Mouse (Mus musculus): Measurements from ENCODE around the gene Klc3. TPM values are rescaled to one million over a fixed set of nuclear protein-coding genes. Genes with fewer than 3 reads are reported as not detected.
A peak's percentile ranks its signal among the peaks of the same experiment; 100 is the strongest.

Gene Klc3
- polyA plus RNA-seq, 1 experiment = 2.0 TPM

DNA sequence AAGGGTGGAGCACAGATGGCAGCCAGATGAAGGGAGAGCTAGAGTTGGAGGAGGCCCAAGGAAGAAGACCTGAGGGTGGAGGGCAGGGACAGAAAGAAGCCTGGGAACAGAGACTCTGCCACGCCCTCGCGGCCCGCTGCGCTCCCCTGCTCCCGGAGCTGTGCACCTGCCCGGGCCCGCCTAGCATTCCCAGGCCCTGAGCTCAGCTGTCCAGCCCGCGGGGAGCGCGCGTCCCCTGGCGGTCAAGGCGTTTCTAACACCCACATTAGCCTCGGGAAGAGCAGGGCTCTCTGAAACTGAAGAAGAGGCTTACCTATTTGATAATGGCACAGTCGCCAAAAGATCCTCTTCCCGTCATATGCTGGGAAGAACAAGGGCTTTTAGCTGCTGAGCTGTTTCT, 40.0 kb downstream of the Klc3 start:
- DNase-seq (ENCODE audit: low read depth, low spot score) = no peak
- 3% methylated on average over 18 of the region's 18 CpGs for WGBS

DNA sequence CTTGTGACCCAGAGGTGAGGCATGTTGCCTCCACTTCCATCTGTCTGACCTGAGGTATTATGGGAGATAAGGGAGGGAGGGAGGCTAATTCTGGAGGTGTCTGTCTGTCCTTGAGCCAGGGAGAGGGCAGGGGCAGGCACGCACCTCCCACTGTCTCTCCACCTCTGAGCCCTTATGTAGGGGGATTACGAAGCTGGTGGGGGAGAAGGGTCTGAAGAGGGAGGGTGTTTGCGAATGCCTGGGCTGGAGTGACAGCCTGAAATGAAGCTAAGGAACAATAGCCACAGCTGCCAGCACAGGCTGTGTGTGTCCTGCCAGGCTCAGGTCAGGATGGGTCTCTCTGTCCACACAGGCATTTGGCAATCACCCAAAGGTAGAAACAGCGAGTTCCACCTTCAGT, 41.6 kb downstream of the Klc3 start:
- WGBS = 52% methylated on average over 4 of the region's 4 CpGs
- no peak for DNase-seq (ENCODE audit: low read depth, low spot score)

DNA sequence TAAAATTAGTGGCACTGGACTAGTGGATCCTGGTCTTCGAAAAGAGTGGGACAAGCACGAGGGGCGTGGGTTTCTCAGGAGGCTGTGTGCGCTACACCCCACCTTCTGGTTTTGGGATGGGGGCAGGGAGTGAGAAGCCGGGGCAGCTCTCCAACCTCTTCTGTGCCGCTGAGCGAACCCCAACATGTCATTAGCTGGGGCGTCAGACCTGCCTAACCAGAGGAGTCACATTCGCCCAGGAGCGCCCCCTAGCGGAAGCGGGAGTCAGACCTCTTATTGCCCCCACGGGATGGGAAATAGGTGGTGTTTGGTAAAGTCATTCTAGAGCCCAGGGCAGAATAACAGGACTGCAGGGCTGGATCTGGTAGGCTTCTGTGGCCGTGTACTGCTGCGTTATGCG, 42.2 kb downstream of the Klc3 start:
- 5% methylated on average over 16 of the region's 16 CpGs for WGBS
- peak; percentile 89 for DNase-seq (ENCODE audit: low read depth, low spot score)

- DNase-seq (ENCODE audit: low read depth, low spot score) = peak; percentile 77
- 1% methylated on average over 27 of the region's 27 CpGs for WGBS
These were observed 43.0 kb downstream of the Klc3 start for GRCm38 (mm10) chr7:19360944-19361343.

GRCm38 (mm10) chr7:19359892-19360641, 43.8 kb downstream of the Klc3 start:
- DNase-seq (ENCODE audit: low read depth, low spot score) = no peak
- under 1% methylated on average over 45 of the region's 45 CpGs for WGBS

DNA sequence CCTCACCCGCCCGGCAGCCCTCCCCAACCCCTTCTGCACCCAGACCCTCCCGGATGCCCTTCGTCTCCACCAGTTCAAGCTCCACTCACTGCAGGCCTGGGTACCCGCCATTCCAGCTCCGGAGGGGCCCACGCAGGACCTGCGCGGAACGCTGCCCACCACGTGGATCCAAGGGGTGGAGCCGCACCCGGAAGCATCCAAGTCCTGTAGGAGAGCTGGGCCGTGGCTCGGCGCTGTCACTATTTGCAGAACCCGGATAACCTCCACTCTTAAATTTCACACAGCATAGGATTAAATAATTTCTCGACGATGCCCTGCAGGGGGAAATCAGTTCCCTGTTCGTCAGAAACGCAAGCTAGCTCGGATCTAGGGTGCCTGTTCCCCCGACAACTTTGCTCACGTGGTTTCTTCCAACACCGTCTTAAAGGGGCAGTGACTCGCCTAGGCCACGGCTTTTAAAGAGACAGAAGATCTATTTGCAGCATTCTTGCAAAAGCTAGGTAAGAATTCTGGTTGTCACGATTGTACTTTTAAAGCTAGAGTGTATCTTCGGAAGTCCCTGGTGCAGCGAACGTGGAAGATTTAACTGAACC, 44.5 kb downstream of the Klc3 start, which contains the start of the genes Cd3eap and Ppp1r13l:
TSS of gene Cd3eap (minus strand) at position 185 of the 593 bp plus-strand sequence.
TSS of gene Ppp1r13l (plus strand) at position 451 of the 593 bp plus-strand sequence.
- under 1% methylated on average over 31 of the region's 31 CpGs for WGBS
- peak; percentile 77 for DNase-seq (ENCODE audit: low read depth, low spot score)

DNA sequence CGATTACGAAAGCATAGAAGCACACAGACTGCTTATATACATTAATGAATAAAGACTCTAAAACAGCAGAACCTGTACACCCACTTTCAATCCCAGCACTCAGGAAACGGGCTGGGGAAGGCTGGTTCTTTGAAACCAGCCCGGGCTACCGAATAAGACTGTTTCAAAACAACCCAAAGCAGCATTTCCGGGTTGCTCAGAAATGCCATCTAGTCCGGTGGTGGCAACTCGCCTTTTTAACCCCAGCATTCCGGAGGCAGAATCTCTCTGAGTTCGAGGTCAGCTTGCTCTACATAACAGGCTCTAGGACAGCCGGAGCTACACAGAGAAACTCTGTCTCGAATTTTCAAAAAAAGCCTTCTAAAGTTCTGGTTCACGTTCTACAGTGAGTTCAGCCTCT, 45.3 kb downstream of the Klc3 start:
- 4% methylated on average over 13 of the region's 13 CpGs for WGBS
- no peak for DNase-seq (ENCODE audit: low read depth, low spot score)

DNA sequence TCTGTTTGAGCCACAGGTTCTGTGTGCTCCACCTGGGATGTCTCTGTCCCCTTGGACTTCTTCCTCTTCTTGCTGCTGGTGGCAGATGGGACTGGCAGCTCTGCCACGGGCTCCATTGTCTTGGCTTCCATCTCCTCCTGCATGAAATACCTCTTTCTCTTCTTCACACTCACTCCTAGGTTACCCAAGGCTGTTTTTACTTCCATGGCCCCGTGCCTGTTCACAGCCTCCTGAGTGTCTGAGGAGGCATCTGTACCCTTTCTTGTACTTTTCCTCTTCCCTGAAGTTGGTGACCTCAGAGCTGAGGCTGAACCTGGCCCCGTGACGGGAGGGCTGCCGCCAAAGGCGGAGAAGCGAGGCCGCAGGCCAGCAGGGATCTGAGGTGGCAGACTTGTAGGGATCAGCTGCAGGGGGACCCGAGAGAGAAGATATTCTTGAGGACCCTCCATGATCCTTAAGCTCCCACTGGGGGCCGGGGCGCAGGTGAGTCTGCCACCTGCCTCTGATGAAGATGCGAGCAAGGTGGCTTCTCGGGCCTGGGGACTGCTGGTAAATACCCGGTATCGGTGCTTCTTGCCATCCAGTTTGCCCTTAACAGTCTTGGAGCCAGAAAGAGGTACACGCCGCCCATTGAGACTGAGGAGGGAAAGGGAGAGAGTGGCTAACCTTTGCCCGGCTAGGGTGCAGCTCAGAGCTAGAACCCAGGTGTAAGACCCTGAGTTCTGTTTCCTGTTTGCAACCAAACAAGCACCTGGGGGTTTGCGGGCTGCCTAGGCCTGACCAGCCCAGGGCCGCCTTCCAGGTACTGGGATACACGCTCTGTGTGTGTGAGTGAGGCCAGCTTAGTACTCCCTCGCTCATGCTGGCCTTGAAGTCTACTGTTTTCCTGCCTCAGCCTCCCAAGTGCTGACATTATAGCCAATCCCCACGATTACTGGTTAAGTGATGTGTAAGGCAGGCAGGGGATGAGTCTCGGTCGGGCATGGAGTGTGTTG, 46.2 kb downstream of the Klc3 start:
- DNase-seq (ENCODE audit: low read depth, low spot score) = no peak
- WGBS = 87% methylated on average over 25 of the region's 25 CpGs

GRCm38 (mm10) chr7:19356311-19356710, 47.6 kb downstream of the Klc3 start:
- WGBS = 65% methylated on average over 10 of the region's 10 CpGs
- DNase-seq (ENCODE audit: low read depth, low spot score) = no peak

DNA sequence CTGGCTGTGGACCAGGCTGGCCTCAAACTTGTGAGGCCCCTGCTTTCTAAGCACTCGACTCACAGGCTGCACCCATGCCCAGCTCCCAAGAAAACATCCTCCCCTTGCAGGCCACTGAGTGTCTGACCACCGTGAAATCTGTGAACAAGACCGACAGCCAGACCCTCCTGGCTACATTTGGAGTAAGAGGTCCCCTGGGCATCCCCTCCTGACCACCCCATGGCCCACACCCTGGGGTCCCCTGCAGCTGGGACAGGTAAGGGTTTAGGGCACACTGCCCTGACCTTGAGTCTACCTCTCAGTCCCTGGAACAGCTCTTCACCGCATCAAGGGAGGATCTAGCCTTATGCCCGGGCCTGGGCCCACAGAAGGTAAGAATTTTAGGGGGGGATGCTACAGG, 48.9 kb downstream of the Klc3 start:
- DNase-seq (ENCODE audit: low read depth, low spot score) = no peak
- WGBS = 87% methylated on average over 5 of the region's 5 CpGs

GRCm38 (mm10) chr7:19350221-19350620, 53.7 kb downstream of the Klc3 start:
- DNase-seq (ENCODE audit: low read depth, low spot score) = no peak
- 99% methylated on average over 8 of the region's 8 CpGs for WGBS

- WGBS = 79% methylated on average over 13 of the region's 13 CpGs
- DNase-seq (ENCODE audit: low read depth, low spot score) = no peak
These were observed 54.6 kb downstream of the Klc3 start for GRCm38 (mm10) chr7:19349188-19349915.

GRCm38 (mm10) chr7:19344938-19345471, 58.9 kb downstream of the Klc3 start:
- WGBS = under 1% methylated on average over 31 of the region's 31 CpGs
- peak; percentile 99 for DNase-seq (ENCODE audit: low read depth, low spot score)

Other genes starting within 250 kb of the Klc3 start
- gene Gipr, start 238.0 kb downstream of the Klc3 start, polyA plus RNA-seq (2012; rRNA removed) = 0.67 and 0.68 TPM in 2 replicates
- gene Eml2, start 227.7 kb downstream of the Klc3 start, polyA plus RNA-seq (2012; rRNA removed) = 16.7 and 19.6 TPM in 2 replicates
- gene Gpr4, start 191.6 kb downstream of the Klc3 start, polyA plus RNA-seq (2012; rRNA removed) = 3.2 TPM in 2 replicates
- 33.6 and 36.3 TPM in 2 replicates for gene Opa3, start 175.8 kb downstream of the Klc3 start, polyA plus RNA-seq (2012; rRNA removed)
- gene Vasp, start 132.3 kb downstream of the Klc3 start, polyA plus RNA-seq (2012; rRNA removed) = 241 and 341 TPM in 2 replicates
- gene Ppm1n, start 124.0 kb downstream of the Klc3 start, polyA plus RNA-seq (2012; rRNA removed) = 0.33 and 1.3 TPM in 2 replicates
- gene Rtn2, start 121.5 kb downstream of the Klc3 start, polyA plus RNA-seq (2012; rRNA removed) = 12.7 and 18.9 TPM in 2 replicates
- 1.4 and 6.2 TPM in 2 replicates for gene Fosb, start 94.1 kb downstream of the Klc3 start, polyA plus RNA-seq (2012; rRNA removed)
- gene Ercc1, start 59.3 kb downstream of the Klc3 start, polyA plus RNA-seq (2012; rRNA removed) = 26.9 and 31.2 TPM in 2 replicates
- 3.2 and 4.1 TPM in 2 replicates for gene Cd3eap, start 44.6 kb downstream of the Klc3 start, polyA plus RNA-seq (2012; rRNA removed)
- gene Ppp1r13l, start 44.4 kb downstream of the Klc3 start, polyA plus RNA-seq (2012; rRNA removed) = 4.8 and 5.7 TPM in 2 replicates
- gene Ercc2, start 22.1 kb downstream of the Klc3 start, polyA plus RNA-seq (2012; rRNA removed) = 28.7 and 36.5 TPM in 2 replicates
- gene Ckm, start 672 bp upstream of the Klc3 start, polyA plus RNA-seq (2012; rRNA removed) = 56.4 and 81.7 TPM in 2 replicates
- 7.1 and 10.7 TPM in 2 replicates for gene Mark4, start 54.7 kb upstream of the Klc3 start, polyA plus RNA-seq (2012; rRNA removed)
- gene Exoc3l2, start 59.2 kb upstream of the Klc3 start, polyA plus RNA-seq (2012; rRNA removed) = 6.0 and 6.6 TPM in 2 replicates
- gene Bloc1s3, start 104.3 kb upstream of the Klc3 start, polyA plus RNA-seq (2012; rRNA removed) = 8.3 and 11.1 TPM in 2 replicates
- gene Trappc6a, start 104.3 kb upstream of the Klc3 start, polyA plus RNA-seq (2012; rRNA removed) = 106 and 108 TPM in 2 replicates
- gene Nkpd1, start 113.7 kb upstream of the Klc3 start, polyA plus RNA-seq (2012; rRNA removed) = 0.19 and 0.21 TPM in 2 replicates
- gene Ppp1r37, start 159.0 kb upstream of the Klc3 start, polyA plus RNA-seq (2012; rRNA removed) = 77.1 and 78.1 TPM in 2 replicates
- 2.5 and 4.2 TPM in 2 replicates for gene Zfp296, start 173.2 kb upstream of the Klc3 start, polyA plus RNA-seq (2012; rRNA removed)
- gene Gemin7, start 173.5 kb upstream of the Klc3 start, polyA plus RNA-seq (2012; rRNA removed) = 95.0 and 95.2 TPM in 2 replicates
- gene Clasrp, start 200.4 kb upstream of the Klc3 start, polyA plus RNA-seq (2012; rRNA removed) = 39.5 and 76.8 TPM in 2 replicates
- gene Relb, start 225.3 kb upstream of the Klc3 start, polyA plus RNA-seq (2012; rRNA removed) = 76.0 and 88.5 TPM in 2 replicates